Mouse (Mus musculus) limb, embryonic 13.5 days (tissue): ENCODE measurements at regions not wholly inside any gene's neighbourhood (a gene's known extent, or its start where the extent isn't known, plus 50 kb on each side); places are given as distances from the start of the nearest gene placed in this dataset.

Experiments
- ATAC-seq: fragments of 200-750 bp; cut with Nextera tagmentation; 2 replicates; pipeline ENCODE4 v1.8.0; 2017; ENCODE audit warnings: low read depth, moderate number of reproducible peaks, moderate TSS enrichment; ENCODE audit not compliant: low FRiP score
- H3K27ac ChIP-seq: fragments of 300-500 bp; sonication (generic); 2 replicates; pipeline ENCODE4 v1.5.1; 2015; ENCODE audit warnings: inconsistent platforms, mild to moderate bottlenecking, moderate library complexity
- H3K27me3 ChIP-seq: fragments of 300-500 bp; sonication (generic); 2 replicates; pipeline ENCODE4 v1.6.1; 2015; ENCODE audit warnings: mild to moderate bottlenecking, inconsistent platforms
- H3K36me3 ChIP-seq: fragments of 300-500 bp; sonication (generic); 2 replicates; pipeline ENCODE4 v1.6.1; 2015; ENCODE audit warnings: inconsistent platforms, mild to moderate bottlenecking, moderate library complexity
- H3K4me1 ChIP-seq: fragments of 300-500 bp; sonication (generic); 2 replicates; pipeline ENCODE4 v1.6.1; 2015; ENCODE audit warnings: inconsistent platforms
- H3K4me2 ChIP-seq: fragments of 300-500 bp; sonication (generic); replicated peaks from 2 replicates; pipeline ENCODE4 v1.6.1; 2015; ENCODE audit warnings: inconsistent platforms, mild to moderate bottlenecking, moderate library complexity
- H3K4me3 ChIP-seq: fragments of 300-500 bp; sonication (generic); 2 replicates; pipeline ENCODE4 v1.5.1; 2015; ENCODE audit warnings: moderate library complexity, mild to moderate bottlenecking, inconsistent platforms
- H3K9ac ChIP-seq: fragments of 300-500 bp; sonication (generic); 2 replicates; pipeline ENCODE4 v1.6.1; 2015; ENCODE audit warnings: mild to moderate bottlenecking, inconsistent platforms
- H3K9me3 ChIP-seq: fragments of 300-500 bp; sonication (generic); 2 replicates; pipeline ENCODE4 v1.6.1; 2016; ENCODE audit warnings: inconsistent platforms
- WGBS: fragments of 180-500 bp; shearing (Covaris S2); methylation state at CpG from one replicate; pipeline ENCODE4 v1.1.7; 2015; 5-methylcytosine and 5-hydroxymethylcytosine counted together

GRCm38 (mm10) chr4:22997198-22997985, 509.2 kb upstream of the Pou3f2 start:
- Histone ChIP-seq H3K4me2 (no peak overlapping the region), H3K9me3 (no peaks in the 10 kb centered on the region), H3K4me3 (no peak overlapping the region), H3K36me3 (no peaks in the 10 kb centered on the region), H3K27ac (no peak overlapping the region; the same call in 1 of the 2 replicates), H3K9ac (no peak overlapping the region), H3K27me3 (no peaks in the 10 kb centered on the region), H3K4me1 (peaks cover 19% of the 10 kb centered on the region)
- peak; percentile 61 for ATAC-seq
- 24% methylated on average over 4 of the region's 4 CpGs for WGBS

- no peak for ATAC-seq
- Histone ChIP-seq H3K36me3 (no peaks in the 10 kb centered on the region), H3K9me3 (no peaks in the 10 kb centered on the region), H3K4me3 (no peak overlapping the region), H3K4me1 (no peaks in the 10 kb centered on the region), H3K27ac (no peak overlapping the region), H3K9ac (no peak overlapping the region), H3K4me2 (no peak overlapping the region), H3K27me3 (no peaks in the 10 kb centered on the region)
- 9% methylated on average over 4 of the region's 4 CpGs for WGBS
These were observed 498.8 kb upstream of the Pou3f2 start for GRCm38 (mm10) chr4:22986763-22987468.

- Histone ChIP-seq H3K27me3 (no peaks in the 10 kb centered on the region), H3K36me3 (no peaks in the 10 kb centered on the region), H3K4me1 (0 out of 2 replicates have a peak, but pooled peaks cover 6% of the 10 kb centered on the region), H3K4me3 (no peak overlapping the region), H3K27ac (no peak overlapping the region), H3K9me3 (no peaks in the 10 kb centered on the region), H3K9ac (no peak overlapping the region), H3K4me2 (no peak overlapping the region)
- ATAC-seq = no peak
- 49% methylated on average over 4 of the region's 4 CpGs for WGBS
These were observed 485.5 kb upstream of the Pou3f2 start for GRCm38 (mm10) chr4:22973585-22974116.

GRCm38 (mm10) chr4:22972784-22973584, 484.8 kb upstream of the Pou3f2 start:
- Histone ChIP-seq H3K36me3 (no peaks in the 10 kb centered on the region), H3K4me1 (0 out of 2 replicates have a peak, but pooled peaks cover 6% of the 10 kb centered on the region), H3K4me2 (0 out of 2 replicates have a peak overlapping the region, but pooled peaks have one; percentile 3), H3K4me3 (no peak overlapping the region), H3K9me3 (no peaks in the 10 kb centered on the region), H3K27me3 (no peaks in the 10 kb centered on the region), H3K27ac (no peak overlapping the region), H3K9ac (no peak overlapping the region)
- 35% methylated on average over 11 of the region's 11 CpGs for WGBS
- no peak for ATAC-seq

GRCm38 (mm10) chr4:22971127-22971526, 483.0 kb upstream of the Pou3f2 start:
- Histone ChIP-seq H3K4me2 (no peak overlapping the region), H3K4me3 (no peak overlapping the region), H3K27ac (no peak overlapping the region), H3K9ac (no peak overlapping the region), H3K36me3 (no peaks in the 10 kb centered on the region), H3K9me3 (no peaks in the 10 kb centered on the region), H3K27me3 (no peaks in the 10 kb centered on the region), H3K4me1 (0 out of 2 replicates have a peak, but pooled peaks cover 6% of the 10 kb centered on the region)
- 44% methylated on average over 2 of the region's 2 CpGs for WGBS
- no peak for ATAC-seq

GRCm38 (mm10) chr4:22970495-22970894, 482.3 kb upstream of the Pou3f2 start:
- Histone ChIP-seq H3K36me3 (no peaks in the 10 kb centered on the region), H3K4me2 (no peak overlapping the region), H3K4me3 (no peak overlapping the region), H3K27me3 (no peaks in the 10 kb centered on the region), H3K9me3 (no peaks in the 10 kb centered on the region), H3K9ac (no peak overlapping the region), H3K27ac (no peak overlapping the region), H3K4me1 (0 out of 2 replicates have a peak, but pooled peaks cover 6% of the 10 kb centered on the region)
- WGBS = 4% methylated on average over 5 of the region's 5 CpGs
- no peak for ATAC-seq

- no peak for ATAC-seq
- Histone ChIP-seq H3K27me3 (no peaks in the 10 kb centered on the region), H3K36me3 (no peaks in the 10 kb centered on the region), H3K4me1 (no peaks in the 10 kb centered on the region), H3K9me3 (no peaks in the 10 kb centered on the region), H3K9ac (no peak overlapping the region), H3K4me3 (no peak overlapping the region), H3K4me2 (no peak overlapping the region), H3K27ac (no peak overlapping the region)
- WGBS = 76% methylated on average over 1 of the region's 1 CpGs
These were observed 461.3 kb upstream of the Pou3f2 start for GRCm38 (mm10) chr4:22949422-22949821.

GRCm38 (mm10) chr4:22948880-22949279, 460.7 kb upstream of the Pou3f2 start:
- WGBS = 92% methylated on average over 4 of the region's 4 CpGs
- H3K4me2 ChIP-seq = no peak overlapping the region
- no peak overlapping the region for H3K4me3 ChIP-seq
- ATAC-seq = no peak
- no peak overlapping the region for H3K27ac ChIP-seq
- no peaks in the 10 kb centered on the region for H3K9me3 ChIP-seq
- H3K9ac ChIP-seq = no peak overlapping the region
- H3K36me3 ChIP-seq = no peaks in the 10 kb centered on the region
- no peaks in the 10 kb centered on the region for H3K27me3 ChIP-seq
- H3K4me1 ChIP-seq = no peaks in the 10 kb centered on the region

- no peak for ATAC-seq
- Histone ChIP-seq H3K36me3 (no peaks in the 10 kb centered on the region), H3K4me2 (no peak overlapping the region), H3K4me1 (no peaks in the 10 kb centered on the region), H3K9me3 (no peaks in the 10 kb centered on the region), H3K9ac (no peak overlapping the region), H3K4me3 (no peak overlapping the region), H3K27ac (no peak overlapping the region), H3K27me3 (no peaks in the 10 kb centered on the region)
- 32% methylated on average over 7 of the region's 7 CpGs for WGBS
These were observed 458.7 kb upstream of the Pou3f2 start for GRCm38 (mm10) chr4:22946788-22947406.

GRCm38 (mm10) chr4:22938302-22938701, 450.1 kb upstream of the Pou3f2 start:
- no peaks in the 10 kb centered on the region for H3K4me1 ChIP-seq
- WGBS = 56% methylated on average over 1 of the region's 1 CpGs
- no peak for ATAC-seq
- H3K9ac ChIP-seq = no peak overlapping the region
- no peaks in the 10 kb centered on the region for H3K9me3 ChIP-seq
- H3K4me2 ChIP-seq = no peak overlapping the region
- no peak overlapping the region for H3K4me3 ChIP-seq
- no peaks in the 10 kb centered on the region for H3K27me3 ChIP-seq
- no peaks in the 10 kb centered on the region for H3K36me3 ChIP-seq
- H3K27ac ChIP-seq = no peak overlapping the region

- no peak overlapping the region for H3K27ac ChIP-seq
- 86% methylated on average over 8 of the region's 8 CpGs for WGBS
- ATAC-seq = no peak
- H3K9me3 ChIP-seq = no peaks in the 10 kb centered on the region
- no peak overlapping the region for H3K4me3 ChIP-seq
- H3K9ac ChIP-seq = no peak overlapping the region
- H3K36me3 ChIP-seq = no peaks in the 10 kb centered on the region
- no peak overlapping the region for H3K4me2 ChIP-seq
- H3K4me1 ChIP-seq = no peaks in the 10 kb centered on the region
- H3K27me3 ChIP-seq = no peaks in the 10 kb centered on the region
These were observed 436.0 kb upstream of the Pou3f2 start for GRCm38 (mm10) chr4:22924181-22924580.
